Mouse (Mus musculus): ENCODE data around the gene Ube4a.

DNA sequence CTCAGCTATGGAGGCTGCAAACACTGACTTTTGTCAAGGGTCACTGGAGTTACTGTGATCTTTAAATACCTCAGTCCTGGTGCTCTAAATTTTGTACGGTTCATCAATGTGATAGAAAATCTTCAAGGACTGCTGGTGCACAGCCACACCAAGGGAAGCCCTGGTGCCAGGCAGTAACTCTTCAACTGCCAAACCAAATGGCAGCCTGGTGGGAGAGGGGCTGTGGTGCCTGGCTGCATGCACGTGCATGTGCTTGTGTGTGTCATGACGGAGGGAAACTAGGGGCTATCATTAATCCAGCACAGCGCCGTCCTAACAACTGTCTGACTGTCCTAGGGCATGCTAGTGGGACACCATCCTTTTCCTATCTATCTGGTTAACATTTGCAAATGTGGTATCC lies 34.4 kb upstream of the Ube4a start:
- TF ChIP-seq CTCF (IDR thresholded peaks at IDR 0.05; ENCODE audit: low read depth, low read length) (no peak), GATA1 (IDR thresholded peaks at IDR 0.05; ENCODE audit: borderline replicate concordance, low read length) (no peak), TAL1 (conservative IDR thresholded peaks at IDR 0.05; ENCODE audit: low read depth, low read length) (no peak), POLR2AphosphoS5 (IDR thresholded peaks at IDR 0.05; ENCODE audit: insufficient replicate concordance, low read depth, low read length) (no peak)

Measured in G1E (cell line).